Mouse (Mus musculus) small intestine, adult 2 months (tissue): ENCODE data around the gene 9630041A04Rik.

Source experiments
- CTCF ChIP-seq: fragments of 200-500 bp; IDR thresholded peaks from 2 replicates; pipeline ENCODE4 v1.5.1; 2012; ENCODE audit warnings: low read depth, mild to moderate bottlenecking, control low read depth, inconsistent platforms, low read length, moderate library complexity, mixed read lengths; ENCODE audit not compliant: insufficient replicate concordance, insufficient read length; ENCODE audit errors: extremely low read depth
- POLR2A ChIP-seq: fragments of 200-500 bp; IDR thresholded peaks from 2 replicates; pipeline ENCODE4 v1.6.1; 2012; ENCODE audit warnings: low read depth, mild to moderate bottlenecking, control low read depth, inconsistent platforms, low read length, moderate library complexity

DNA sequence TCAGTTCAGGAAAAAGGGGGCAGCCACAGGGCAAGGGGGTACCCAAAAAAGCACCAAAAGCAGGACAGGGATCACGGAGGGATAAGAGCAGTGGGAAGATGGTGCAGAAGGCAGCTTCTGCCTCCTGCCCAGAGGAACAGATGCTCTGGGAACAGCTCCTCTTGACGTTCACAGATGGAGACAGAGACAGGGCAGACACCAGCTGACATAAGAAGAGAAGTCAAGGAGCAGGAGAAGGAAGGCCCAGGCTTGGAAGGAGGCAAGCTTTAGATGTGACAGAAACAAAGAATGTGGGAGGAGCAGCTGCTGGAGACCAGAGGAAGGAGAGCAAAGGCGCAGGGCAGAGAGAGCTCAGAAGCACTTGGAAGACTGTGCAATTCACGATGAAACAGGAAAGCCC is 94.6 kb downstream of the 9630041A04Rik start:
- no peak for TF ChIP-seq CTCF
- TF ChIP-seq POLR2A = no peak
